Mouse (Mus musculus) erythroblast, adult 5-6 weeks (primary cell): Measurements from ENCODE around the gene Gm10974. TPM values are rescaled to one million over a fixed set of nuclear protein-coding genes. Genes with fewer than 3 reads are reported as not detected.

Experiments
- ATAC-seq: replicated peaks from 2 replicates; pipeline ENCODE4 v1.8.0; 2016; ENCODE audit warnings: moderate number of reproducible peaks, mild to moderate bottlenecking, moderate TSS enrichment, inconsistent platforms; ENCODE audit not compliant: poor library complexity, low FRiP score, severe bottlenecking
- total RNA-seq, 2 experiments: library from RNA; stranded (forward) in 1 of 2; stranded (reverse) in 1 of 2; fragments of 150-400 nt in 1 of 2; fragments of 200-764, 138-1000 nt in 1 of 2; gene quantifications; 2 replicates each; pipeline versions ENCODE4 v1.2.3 to v1.2.4; 2015 to 2017; ENCODE audit warnings: low replicate concordance in 2 of 2

Gm10974 gene
- total RNA-seq, 2 experiments from 2014 or later = not detected

GRCm38 (mm10) chr7:66401605-66402004 is 35.9 kb downstream of the Gm10974 start:
- no peak for ATAC-seq

GRCm38 (mm10) chr7:66402876-66403275 is 37.2 kb downstream of the Gm10974 start:
- ATAC-seq = no peak

GRCm38 (mm10) chr7:66404141-66404540 is 38.4 kb downstream of the Gm10974 start:
- no peak for ATAC-seq

GRCm38 (mm10) chr7:66404802-66405201 is 39.1 kb downstream of the Gm10974 start:
- ATAC-seq = no peak

- no peak for ATAC-seq
Measured at GRCm38 (mm10) chr7:66405541-66405940, 39.8 kb downstream of the Gm10974 start.

GRCm38 (mm10) chr7:66405951-66406721 is 40.4 kb downstream of the Gm10974 start:
- no peak for ATAC-seq

GRCm38 (mm10) chr7:66406971-66407370 is 41.3 kb downstream of the Gm10974 start:
- no peak for ATAC-seq

- no peak for ATAC-seq
Measured at GRCm38 (mm10) chr7:66409433-66409832, 43.7 kb downstream of the Gm10974 start.

GRCm38 (mm10) chr7:66413093-66413492 is 47.4 kb downstream of the Gm10974 start:
- ATAC-seq = no peak

GRCm38 (mm10) chr7:66416829-66417228 is 51.1 kb downstream of the Gm10974 start:
- no peak for ATAC-seq

- ATAC-seq = no peak
Measured at GRCm38 (mm10) chr7:66418981-66419380, 53.3 kb downstream of the Gm10974 start.

GRCm38 (mm10) chr7:66421903-66422302 is 56.2 kb downstream of the Gm10974 start:
- no peak for ATAC-seq

GRCm38 (mm10) chr7:66427053-66427436 is 61.3 kb downstream of the Gm10974 start:
- no peak for ATAC-seq

GRCm38 (mm10) chr7:66427437-66428161 is 61.9 kb downstream of the Gm10974 start, which contains the start of gene Aldh1a3:
Gene Aldh1a3, minus strand, starts transcription at chr7:66427517.
- ATAC-seq = no peak

GRCm38 (mm10) chr7:66434453-66434935 is 68.8 kb downstream of the Gm10974 start:
- 0 out of 2 replicates have a peak, but pooled peaks have one; percentile 60 for ATAC-seq

Other genes starting within 250 kb of the Gm10974 start
- 1.5 and 3.1 TPM in 2 replicates for gene Lrrk1, start 22.4 kb downstream of the Gm10974 start, total RNA-seq (2015; ENCODE audit: low replicate concordance)
- 1.4 and 3.2 TPM in 2 replicates for gene Lrrk1, start 22.4 kb downstream of the Gm10974 start, total RNA-seq (2017; ENCODE audit: low replicate concordance)
- not detected in 2 replicates for gene Aldh1a3, start 61.6 kb downstream of the Gm10974 start, total RNA-seq (2015; ENCODE audit: low replicate concordance)
- gene Aldh1a3, start 61.6 kb downstream of the Gm10974 start, total RNA-seq (2017; ENCODE audit: low replicate concordance) = not detected in 2 replicates